Mouse (Mus musculus) MEL (cell line): Measurements from ENCODE around the gene Acad11. TPM values are rescaled to one million over a fixed set of nuclear protein-coding genes. Genes with fewer than 3 reads are reported as not detected.

Experiments used
- DNase-seq: peaks from one replicate; pipeline ENCODE4 v3.0.0; 2011; ENCODE audit warnings: low read depth, low spot score
- H3K27ac ChIP-seq: 2 replicates; pipeline ENCODE4 v1.5.1; 2012; ENCODE audit warnings: low read depth, mild to moderate bottlenecking, control low read depth, low read length, moderate library complexity; ENCODE audit not compliant: control insufficient read depth
- H3K27me3 ChIP-seq, 2 experiments: fragments of 150-350 bp in 1 of 2; sonication (generic) in 1 of 2; 2 replicates each; pipeline ENCODE4 v1.6.1; 2012; ENCODE audit warnings: low read length in 2 of 2, mild to moderate bottlenecking in 2 of 2, improper control_type of control experiment in 1 of 2, moderate library complexity in 1 of 2; ENCODE audit not compliant: insufficient read depth in 2 of 2, control insufficient read depth in 1 of 2
- H3K36me3 ChIP-seq, 2 experiments: 2 replicates each; pipeline ENCODE4 v1.6.1; 2012 to 2014; ENCODE audit warnings: low read length in 2 of 2, improper control_type of control experiment in 1 of 2, inconsistent platforms in 1 of 2, mild to moderate bottlenecking in 1 of 2; ENCODE audit not compliant: insufficient read depth in 2 of 2, control insufficient read depth in 1 of 2
- H3K4me1 ChIP-seq, 2 experiments: fragments of 150-350 bp in 1 of 2; sonication (generic) in 1 of 2; 2 replicates each; pipeline ENCODE4 v1.6.1; 2012; ENCODE audit warnings: low read length in 2 of 2, improper control_type of control experiment in 1 of 2, mild to moderate bottlenecking in 1 of 2; ENCODE audit not compliant: insufficient read depth in 2 of 2, control insufficient read depth in 1 of 2
- H3K4me3 ChIP-seq, 2 experiments: fragments of 150-350 bp in 1 of 2; sonication (generic) in 1 of 2; 2 replicates each; pipeline ENCODE4 v1.5.1; 2012; ENCODE audit warnings: low read depth in 2 of 2, low read length in 2 of 2, mild to moderate bottlenecking in 2 of 2, moderate library complexity in 2 of 2, control low read depth in 1 of 2, improper control_type of control experiment in 1 of 2; ENCODE audit not compliant: control insufficient read depth in 1 of 2, insufficient read depth in 1 of 2
- H3K79me2 ChIP-seq: 2 replicates; pipeline ENCODE4 v1.6.1; 2012; ENCODE audit warnings: mild to moderate bottlenecking, low read length, moderate library complexity; ENCODE audit not compliant: control insufficient read depth, poor library complexity, insufficient read depth
- H3K9ac ChIP-seq: 2 replicates; pipeline ENCODE4 v1.6.1; 2012; ENCODE audit warnings: low read depth, mild to moderate bottlenecking, control low read depth, low read length, moderate library complexity; ENCODE audit not compliant: control insufficient read depth, poor library complexity, severe bottlenecking
- H3K9me3 ChIP-seq: fragments of 150-350 bp; sonication (generic); replicated peaks from 2 replicates; pipeline ENCODE4 v1.6.1; 2012; ENCODE audit warnings: mild to moderate bottlenecking, low read length, improper control_type of control experiment, moderate library complexity; ENCODE audit not compliant: insufficient read depth
- CTCF ChIP-seq, 3 experiments: IDR thresholded peaks in 2 of 3; conservative IDR thresholded peaks in 1 of 3; 2 replicates each; pipeline ENCODE4 v1.5.1; 2011 to 2012; ENCODE audit warnings: low read length in 3 of 3, low read depth in 2 of 3, mild to moderate bottlenecking in 2 of 3, improper control_type of control experiment in 1 of 3, inconsistent platforms in 1 of 3, mixed read lengths in 1 of 3, moderate library complexity in 1 of 3; ENCODE audit not compliant: control insufficient read depth in 1 of 3, insufficient read depth in 1 of 3, poor library complexity in 1 of 3, severe bottlenecking in 1 of 3
- ELF1 ChIP-seq: IDR thresholded peaks from 2 replicates; pipeline ENCODE4 v1.6.1; 2014; ENCODE audit warnings: low read depth, mild to moderate bottlenecking, inconsistent platforms, low read length, improper control_type of control experiment, moderate library complexity
- EP300 ChIP-seq, 2 experiments: IDR thresholded peaks; 2 replicates each; pipeline ENCODE4 v1.6.1; 2011; ENCODE audit warnings: improper control_type of control experiment in 2 of 2, low read length in 2 of 2, low read depth in 1 of 2, mild to moderate bottlenecking in 1 of 2
- ETS1 ChIP-seq: IDR thresholded peaks from 2 replicates; pipeline ENCODE4 v1.6.1; 2012; ENCODE audit warnings: low read depth, mild to moderate bottlenecking, inconsistent platforms, low read length, improper control_type of control experiment, moderate library complexity
- GABPA ChIP-seq: IDR thresholded peaks from 2 replicates; pipeline ENCODE4 v1.6.1; 2012; ENCODE audit warnings: low read depth, mild to moderate bottlenecking, inconsistent platforms, low read length, improper control_type of control experiment, moderate library complexity
- GATA1 ChIP-seq: IDR thresholded peaks from 2 replicates; pipeline ENCODE4 v1.6.1; 2011; ENCODE audit warnings: low read depth, low read length, improper control_type of control experiment
- HCFC1 ChIP-seq: IDR thresholded peaks from 2 replicates; pipeline ENCODE4 v1.6.1; 2012; ENCODE audit warnings: low read depth, mild to moderate bottlenecking, inconsistent platforms, low read length, improper control_type of control experiment, moderate library complexity
- MAFK ChIP-seq: IDR thresholded peaks from 2 replicates; pipeline ENCODE4 v1.6.1; 2011; ENCODE audit warnings: low read depth, mild to moderate bottlenecking, low read length, improper control_type of control experiment, borderline replicate concordance
- MEF2A ChIP-seq: IDR thresholded peaks from 2 replicates; pipeline ENCODE4 v1.6.1; 2014; ENCODE audit warnings: low read depth, mild to moderate bottlenecking, inconsistent platforms, low read length, improper control_type of control experiment; ENCODE audit not compliant: poor library complexity, insufficient replicate concordance, severe bottlenecking; ENCODE audit errors: extremely low read depth
- POLR2A ChIP-seq, 2 experiments: IDR thresholded peaks; 2 replicates each; pipeline ENCODE4 v1.6.1; 2011 to 2012; ENCODE audit warnings: low read length in 2 of 2, mild to moderate bottlenecking in 2 of 2, control low read depth in 1 of 2, improper control_type of control experiment in 1 of 2, low read depth in 1 of 2, moderate library complexity in 1 of 2; ENCODE audit not compliant: control insufficient read depth in 1 of 2, insufficient read depth in 1 of 2, poor library complexity in 1 of 2
- POLR2AphosphoS2 ChIP-seq: IDR thresholded peaks from 2 replicates; pipeline ENCODE4 v1.6.1; 2011; ENCODE audit warnings: low read length, improper control_type of control experiment
- POLR2AphosphoS5 ChIP-seq: IDR thresholded peaks from 2 replicates; pipeline ENCODE4 v1.6.1; 2012; ENCODE audit warnings: low read depth, borderline replicate concordance, mild to moderate bottlenecking, inconsistent platforms, low read length, moderate library complexity, mixed read lengths
- TBP ChIP-seq: IDR thresholded peaks from 2 replicates; pipeline ENCODE4 v1.8.0; 2011; ENCODE audit warnings: low read depth, low read length, improper control_type of control experiment
- UBTF ChIP-seq: IDR thresholded peaks from 2 replicates; pipeline ENCODE4 v1.6.1; 2012; ENCODE audit warnings: low read depth, mild to moderate bottlenecking, inconsistent platforms, low read length, improper control_type of control experiment, moderate library complexity, borderline replicate concordance; ENCODE audit not compliant: insufficient read depth
- USF1 ChIP-seq: IDR thresholded peaks from 2 replicates; pipeline ENCODE4 v1.6.1; 2014; ENCODE audit warnings: low read depth, mild to moderate bottlenecking, inconsistent platforms, low read length, improper control_type of control experiment, moderate library complexity
- ZKSCAN1 ChIP-seq: IDR thresholded peaks from 2 replicates; pipeline ENCODE4 v1.6.1; 2012; ENCODE audit warnings: low read depth, mild to moderate bottlenecking, inconsistent platforms, low read length, improper control_type of control experiment, moderate library complexity
- polyA plus RNA-seq, 2 experiments: library from polyadenylated mRNA; stranded (reverse) in 1 of 2; unstranded in 1 of 2; fragments of >175 nt in 1 of 2; fragments of >200 nt in 1 of 2; gene quantifications; 2 replicates each; pipeline versions ENCODE4 v1.2.1 to v1.2.4; 2012; ENCODE audit warnings: low replicate concordance in 2 of 2, low read depth in 1 of 2; ENCODE audit not compliant: insufficient read length in 2 of 2, insufficient read depth in 1 of 2, missing spikeins in 1 of 2
- total RNA-seq: library from RNA; depleted of rRNA; stranded (reverse); fragments of 300-350 nt; gene quantifications from 2 replicates; pipeline ENCODE4 v1.2.3, GENCODE M21; 2012

The Acad11 gene
- total and polyA plus RNA-seq, 3 experiments = 14.2 to 16.0 TPM; not detected in 1

DNA sequence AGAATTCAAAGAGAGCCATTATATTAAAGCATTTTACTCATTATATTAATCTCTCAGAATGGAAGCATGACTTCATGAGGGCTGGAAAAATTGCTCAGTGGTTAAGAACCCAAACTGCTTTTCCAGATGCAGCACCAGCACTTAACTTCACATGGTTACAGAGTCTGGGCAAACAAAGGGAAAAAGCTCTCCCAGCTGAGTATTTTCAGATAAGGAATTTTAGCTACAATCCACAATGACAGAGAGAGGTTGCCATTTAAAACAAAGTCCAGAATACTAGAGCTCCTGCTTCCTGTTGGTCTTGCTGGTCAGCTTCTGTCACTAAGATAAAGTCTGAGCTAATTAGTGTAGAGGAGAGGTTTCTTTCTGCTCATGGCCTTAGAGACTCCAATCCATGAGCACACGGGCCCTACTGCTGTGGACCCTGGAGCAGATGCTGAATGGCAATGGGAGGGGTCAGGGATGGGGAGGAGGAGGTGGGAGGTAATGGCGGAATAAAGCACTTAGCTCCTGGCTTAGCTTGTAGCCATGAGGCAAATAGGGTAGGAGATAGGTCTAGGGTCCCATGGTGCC, 45.5 kb downstream of the Acad11 start:
- no peaks in the 10 kb centered on the region for H3K4me1 ChIP-seq
- no peak overlapping the region for H3K4me3 ChIP-seq
- no peak overlapping the region for H3K9ac ChIP-seq
- no peak overlapping the region for H3K27ac ChIP-seq
- no peaks in the 10 kb centered on the region; the same call in 1 of the 2 replicates for H3K9me3 ChIP-seq
- TF ChIP-seq CTCF (IDR thresholded peaks at IDR 0.05 in 2 of 3, conservative IDR thresholded peaks at IDR 0.05 in 1 of 3; ENCODE audit: control insufficient read depth in 1 of 3, insufficient read depth in 1 of 3, low read depth in 2 of 3, low read length in 3 of 3, poor library complexity in 1 of 3, severe bottlenecking in 1 of 3) (no peak), TBP (no peak), USF1 (no peak), UBTF (no peak), MEF2A (no peak), GATA1 (no peak), ZKSCAN1 (no peak), ETS1 (no peak), MAFK (no peak), EP300 (IDR thresholded peaks at IDR 0.05; ENCODE audit: low read depth in 1 of 2, low read length in 2 of 2) (no peak)
- no peak for DNase-seq
- no peaks in the 10 kb centered on the region for H3K36me3 ChIP-seq
- no peaks in the 10 kb centered on the region for H3K79me2 ChIP-seq
- H3K27me3 ChIP-seq = no peaks in the 10 kb centered on the region

DNA sequence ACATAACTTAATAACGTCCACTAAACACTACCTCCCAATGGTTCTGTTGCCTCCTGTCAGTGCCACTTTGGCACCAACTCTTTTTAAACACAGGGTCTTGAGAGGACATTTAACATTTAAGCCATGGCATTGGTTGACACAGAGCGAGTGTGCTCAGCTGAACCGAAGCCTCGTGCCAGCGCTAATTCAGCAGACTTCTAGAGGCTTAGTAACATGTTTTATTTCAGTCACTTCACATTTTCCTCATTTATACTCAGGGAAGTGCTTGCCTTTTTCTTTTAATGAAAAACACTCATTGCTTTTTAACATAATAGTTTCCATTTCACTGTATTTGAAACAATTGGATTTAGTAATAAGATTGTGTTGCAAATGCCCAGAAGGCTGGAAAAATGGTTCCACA, 46.0 kb downstream of the Acad11 start:
- Histone ChIP-seq H3K27ac (no peak overlapping the region), H3K4me3 (no peak overlapping the region), H3K9me3 (no peaks in the 10 kb centered on the region; the same call in 1 of the 2 replicates), H3K9ac (no peak overlapping the region), H3K4me1 (no peaks in the 10 kb centered on the region), H3K27me3 (no peaks in the 10 kb centered on the region), H3K36me3 (no peaks in the 10 kb centered on the region), H3K79me2 (no peaks in the 10 kb centered on the region)
- no peak for TF ChIP-seq POLR2A (IDR thresholded peaks at IDR 0.05; ENCODE audit: control insufficient read depth in 1 of 2, insufficient read depth in 1 of 2, low read depth in 1 of 2, low read length in 2 of 2, poor library complexity in 1 of 2)
- TF ChIP-seq POLR2AphosphoS5 = no peak
- TF ChIP-seq POLR2AphosphoS2 = no peak
- no peak for TF ChIP-seq GABPA
- TF ChIP-seq HCFC1 = no peak
- no peak for TF ChIP-seq ELF1
- DNase-seq = no peak
